Mouse (Mus musculus) effector memory CD4-positive, alpha-beta T cell, adult 7 months (primary cell): ENCODE measurements around the gene Gm21149. TPM values are rescaled to one million over a fixed set of nuclear protein-coding genes. Genes with fewer than 3 reads are reported as not detected.

Experiments used
- polyA plus RNA-seq: library from polyadenylated mRNA; unstranded; fragments of 100-300 nt; shearing (Covaris generic); gene quantifications from one replicate; pipeline ENCODE4 v1.2.1, GENCODE M21; 2017

Gm21149 gene
- polyA plus RNA-seq, result not detected

DNA sequence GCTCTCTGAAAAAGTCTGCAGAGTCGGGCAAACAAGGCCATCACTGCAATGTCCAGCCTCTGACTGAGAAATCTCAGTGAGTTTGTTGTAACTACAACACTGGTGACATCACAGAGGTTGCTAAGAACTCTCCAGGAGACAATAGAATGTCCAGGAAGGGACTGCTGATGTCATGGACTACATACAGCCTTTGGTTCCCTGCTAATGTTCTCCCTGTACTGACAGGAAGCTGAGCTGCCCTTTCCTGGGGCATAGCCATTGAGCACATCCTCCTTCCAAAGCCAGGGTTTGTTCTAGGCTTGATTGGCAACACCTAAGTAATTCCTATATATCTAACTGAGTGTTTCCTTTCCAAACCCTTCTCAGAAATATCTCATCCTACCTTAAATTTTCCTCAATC, at the start of gene Gm21149:
Gene Gm21149 (minus strand): TSS at position 101 of the 400 bp plus-strand sequence.

Other genes with a start within 250 kb of the Gm21149 start
- gene Gm21190, start 52.7 kb upstream of the Gm21149 start, polyA plus RNA-seq, result not detected
- 1.2 TPM for gene Gm21083, start 100.8 kb upstream of the Gm21149 start, polyA plus RNA-seq
- not detected for gene Speer4d, start 142.5 kb upstream of the Gm21149 start, polyA plus RNA-seq
- not detected for gene 4930572O03Rik, start 180.5 kb upstream of the Gm21149 start, polyA plus RNA-seq
- not detected for gene Speer4c, start 237.7 kb upstream of the Gm21149 start, polyA plus RNA-seq